Mouse (Mus musculus) MEL (cell line): ENCODE measurements around the gene Gm49384. TPM values are rescaled to one million over a fixed set of nuclear protein-coding genes. Genes with fewer than 3 reads are reported as not detected.
A peak's percentile ranks its signal among the peaks of the same experiment; 100 is the strongest.

ENCODE experiments used
- DNase-seq: peaks from one replicate; pipeline ENCODE4 v3.0.0; 2011; ENCODE audit warnings: low read depth, low spot score
- H3K27ac ChIP-seq: 2 replicates; pipeline ENCODE4 v1.5.1; 2012; ENCODE audit warnings: low read depth, mild to moderate bottlenecking, control low read depth, low read length, moderate library complexity; ENCODE audit not compliant: control insufficient read depth
- H3K27me3 ChIP-seq, 2 experiments: fragments of 150-350 bp in 1 of 2; sonication (generic) in 1 of 2; 2 replicates each; pipeline ENCODE4 v1.6.1; 2012; ENCODE audit warnings: low read length in 2 of 2, mild to moderate bottlenecking in 2 of 2, improper control_type of control experiment in 1 of 2, moderate library complexity in 1 of 2; ENCODE audit not compliant: insufficient read depth in 2 of 2, control insufficient read depth in 1 of 2
- H3K36me3 ChIP-seq, 2 experiments: 2 replicates each; pipeline ENCODE4 v1.6.1; 2012 to 2014; ENCODE audit warnings: low read length in 2 of 2, improper control_type of control experiment in 1 of 2, inconsistent platforms in 1 of 2, mild to moderate bottlenecking in 1 of 2; ENCODE audit not compliant: insufficient read depth in 2 of 2, control insufficient read depth in 1 of 2
- H3K4me1 ChIP-seq, 2 experiments: fragments of 150-350 bp in 1 of 2; sonication (generic) in 1 of 2; 2 replicates each; pipeline ENCODE4 v1.6.1; 2012; ENCODE audit warnings: low read length in 2 of 2, improper control_type of control experiment in 1 of 2, mild to moderate bottlenecking in 1 of 2; ENCODE audit not compliant: insufficient read depth in 2 of 2, control insufficient read depth in 1 of 2
- H3K4me3 ChIP-seq, 2 experiments: fragments of 150-350 bp in 1 of 2; sonication (generic) in 1 of 2; 2 replicates each; pipeline ENCODE4 v1.5.1; 2012; ENCODE audit warnings: low read depth in 2 of 2, low read length in 2 of 2, mild to moderate bottlenecking in 2 of 2, moderate library complexity in 2 of 2, control low read depth in 1 of 2, improper control_type of control experiment in 1 of 2; ENCODE audit not compliant: control insufficient read depth in 1 of 2, insufficient read depth in 1 of 2
- H3K79me2 ChIP-seq: 2 replicates; pipeline ENCODE4 v1.6.1; 2012; ENCODE audit warnings: mild to moderate bottlenecking, low read length, moderate library complexity; ENCODE audit not compliant: control insufficient read depth, poor library complexity, insufficient read depth
- H3K9ac ChIP-seq: 2 replicates; pipeline ENCODE4 v1.6.1; 2012; ENCODE audit warnings: low read depth, mild to moderate bottlenecking, control low read depth, low read length, moderate library complexity; ENCODE audit not compliant: control insufficient read depth, poor library complexity, severe bottlenecking
- H3K9me3 ChIP-seq: fragments of 150-350 bp; sonication (generic); replicated peaks from 2 replicates; pipeline ENCODE4 v1.6.1; 2012; ENCODE audit warnings: mild to moderate bottlenecking, low read length, improper control_type of control experiment, moderate library complexity; ENCODE audit not compliant: insufficient read depth
- BHLHE40 ChIP-seq: IDR thresholded peaks from 2 replicates; pipeline ENCODE4 v1.6.1; 2012; ENCODE audit warnings: low read depth, mild to moderate bottlenecking, inconsistent platforms, low read length, improper control_type of control experiment, borderline replicate concordance
- ELF1 ChIP-seq: IDR thresholded peaks from 2 replicates; pipeline ENCODE4 v1.6.1; 2014; ENCODE audit warnings: low read depth, mild to moderate bottlenecking, inconsistent platforms, low read length, improper control_type of control experiment, moderate library complexity
- EP300 ChIP-seq, 2 experiments: IDR thresholded peaks; 2 replicates each; pipeline ENCODE4 v1.6.1; 2011; ENCODE audit warnings: improper control_type of control experiment in 2 of 2, low read length in 2 of 2, low read depth in 1 of 2, mild to moderate bottlenecking in 1 of 2
- GABPA ChIP-seq: IDR thresholded peaks from 2 replicates; pipeline ENCODE4 v1.6.1; 2012; ENCODE audit warnings: low read depth, mild to moderate bottlenecking, inconsistent platforms, low read length, improper control_type of control experiment, moderate library complexity
- GATA1 ChIP-seq: IDR thresholded peaks from 2 replicates; pipeline ENCODE4 v1.6.1; 2011; ENCODE audit warnings: low read depth, low read length, improper control_type of control experiment
- HCFC1 ChIP-seq: IDR thresholded peaks from 2 replicates; pipeline ENCODE4 v1.6.1; 2012; ENCODE audit warnings: low read depth, mild to moderate bottlenecking, inconsistent platforms, low read length, improper control_type of control experiment, moderate library complexity
- JUND ChIP-seq: IDR thresholded peaks from 2 replicates; pipeline ENCODE4 v1.6.1; 2011; ENCODE audit warnings: low read depth, mild to moderate bottlenecking, improper control_type of control experiment, low read length
- KAT2A ChIP-seq: conservative IDR thresholded peaks from 2 replicates; pipeline ENCODE4 v1.6.1; 2012; ENCODE audit warnings: low read depth, low read length, improper control_type of control experiment, inconsistent platforms
- MAZ ChIP-seq: IDR thresholded peaks from 2 replicates; pipeline ENCODE4 v1.6.1; 2012; ENCODE audit warnings: low read depth, mild to moderate bottlenecking, inconsistent platforms, low read length, improper control_type of control experiment
- MEF2A ChIP-seq: IDR thresholded peaks from 2 replicates; pipeline ENCODE4 v1.6.1; 2014; ENCODE audit warnings: low read depth, mild to moderate bottlenecking, inconsistent platforms, low read length, improper control_type of control experiment; ENCODE audit not compliant: poor library complexity, insufficient replicate concordance, severe bottlenecking; ENCODE audit errors: extremely low read depth
- NELFE ChIP-seq: IDR thresholded peaks from 2 replicates; pipeline ENCODE4 v1.6.1; 2011; ENCODE audit warnings: low read depth, low read length, improper control_type of control experiment
- NRF1 ChIP-seq: IDR thresholded peaks from 2 replicates; pipeline ENCODE4 v1.6.1; 2014; ENCODE audit warnings: low read depth, mild to moderate bottlenecking, inconsistent platforms, low read length, improper control_type of control experiment, moderate library complexity; ENCODE audit not compliant: poor library complexity, insufficient read depth, severe bottlenecking
- POLR2AphosphoS2 ChIP-seq: IDR thresholded peaks from 2 replicates; pipeline ENCODE4 v1.6.1; 2011; ENCODE audit warnings: low read length, improper control_type of control experiment
- POLR2AphosphoS5 ChIP-seq: IDR thresholded peaks from 2 replicates; pipeline ENCODE4 v1.6.1; 2012; ENCODE audit warnings: low read depth, borderline replicate concordance, mild to moderate bottlenecking, inconsistent platforms, low read length, moderate library complexity, mixed read lengths
- TBP ChIP-seq: IDR thresholded peaks from 2 replicates; pipeline ENCODE4 v1.8.0; 2011; ENCODE audit warnings: low read depth, low read length, improper control_type of control experiment
- TCF12 ChIP-seq: IDR thresholded peaks from 2 replicates; pipeline ENCODE4 v1.6.1; 2014; ENCODE audit warnings: low read depth, mild to moderate bottlenecking, inconsistent platforms, low read length, improper control_type of control experiment, moderate library complexity
- ZKSCAN1 ChIP-seq: IDR thresholded peaks from 2 replicates; pipeline ENCODE4 v1.6.1; 2012; ENCODE audit warnings: low read depth, mild to moderate bottlenecking, inconsistent platforms, low read length, improper control_type of control experiment, moderate library complexity
- ZMIZ1 ChIP-seq: IDR thresholded peaks from 2 replicates; pipeline ENCODE4 v1.6.1; 2012; ENCODE audit warnings: low read depth, mild to moderate bottlenecking, inconsistent platforms, low read length, improper control_type of control experiment, moderate library complexity
- polyA plus RNA-seq, 2 experiments: library from polyadenylated mRNA; stranded (reverse) in 1 of 2; unstranded in 1 of 2; fragments of >175 nt in 1 of 2; fragments of >200 nt in 1 of 2; gene quantifications; 2 replicates each; pipeline versions ENCODE4 v1.2.1 to v1.2.4; 2012; ENCODE audit warnings: low replicate concordance in 2 of 2, low read depth in 1 of 2; ENCODE audit not compliant: insufficient read length in 2 of 2, insufficient read depth in 1 of 2, missing spikeins in 1 of 2
- total RNA-seq: library from RNA; depleted of rRNA; stranded (reverse); fragments of 300-350 nt; gene quantifications from 2 replicates; pipeline ENCODE4 v1.2.3, GENCODE M21; 2012

Gm49384 gene
- total and polyA plus RNA-seq, 3 experiments: 26.2 to 28.5 TPM; not detected in 1

GRCm38 (mm10) chr12:69241771-69242431, 37.8 kb upstream of the Gm49384 start (continued):
- no peak for TF ChIP-seq ZMIZ1
- 0 out of 2 replicates have a peak, but pooled peaks have one; percentile 6 for TF ChIP-seq TCF12
- 0 out of 2 replicates have a peak, but pooled peaks have one; percentile 40 for TF ChIP-seq NRF1
- 0 out of 2 replicates have a peak, but pooled peaks have one; percentile 27 for TF ChIP-seq ELF1
- no peak for TF ChIP-seq KAT2A
- no peak for TF ChIP-seq POLR2AphosphoS5
- peak; percentile 40; the same call in 1 of the 2 replicates for TF ChIP-seq GATA1
- no peak for TF ChIP-seq HCFC1
- TF ChIP-seq MAZ: no peak

GRCm38 (mm10) chr12:69241405-69241770, 37.3 kb upstream of the Gm49384 start:
- Histone ChIP-seq H3K9ac (peak overlapping the region; percentile 66), H3K36me3 (no peaks in the 10 kb centered on the region), H3K4me1 (no peaks in the 10 kb centered on the region; a peak in 1 of 4 replicates), H3K79me2 (no peaks in the 10 kb centered on the region), H3K27me3 (peaks cover 0 to 7% of the 10 kb centered on the region in 2 experiments; a peak in 3 of 4 replicates), H3K27ac (no peak overlapping the region), H3K4me3 (peak overlapping the region; percentile 48 to 64), H3K9me3 (no peaks in the 10 kb centered on the region)
- peak; percentile 34 for DNase-seq
- TF ChIP-seq TBP (no peak), JUND (no peak), BHLHE40 (no peak), ZKSCAN1 (no peak), EP300 (IDR thresholded peaks at IDR 0.05; ENCODE audit: low read depth in 1 of 2, low read length in 2 of 2) (no peak), GABPA (no peak), MEF2A (no peak), POLR2AphosphoS2 (no peak), KAT2A (no peak), ZMIZ1 (no peak), NELFE (no peak)
